Mouse (Mus musculus): Measurements from ENCODE around the gene Scamp5. TPM values are rescaled to one million over a fixed set of nuclear protein-coding genes. Genes with fewer than 3 reads are reported as not detected.
"Not testable (repeated sequence)": the region's sequence is repeated elsewhere in the genome, so short reads cannot be mapped to it uniquely, and the experiment has no call there.

Gene Scamp5
- polyA plus RNA-seq, 1 experiment from 2014 or later = 8.4 TPM

- Histone ChIP-seq H3K4me2 (ENCODE audit: low read depth, low read length) (0 out of 2 replicates have a peak overlapping the region, but pooled peaks have one; percentile 4), H3K9me3 (ENCODE audit: low read length) (no peaks in the 10 kb centered on the region), H3K27ac (ENCODE audit: low read depth) (peak overlapping the region; percentile 44), H3K27me3 (ENCODE audit: insufficient read depth, low read length) (no peaks in the 10 kb centered on the region), H3K9ac (replicated peaks) (peak overlapping the region; percentile 8; the same call in 1 of the 2 replicates), H3K4me1 (ENCODE audit: insufficient read depth) (peaks cover 25% of the 10 kb centered on the region), H3K36me3 (replicated peaks; ENCODE audit: insufficient read depth, low read length) (no peaks in the 10 kb centered on the region), H3K4me3 (ENCODE audit: low read depth, low read length) (no peak overlapping the region)
- peak; percentile 4; the same call in 1 of the 2 replicates for TF ChIP-seq EP300 (IDR thresholded peaks at IDR 0.05; ENCODE audit: low read depth)
- TF ChIP-seq CTCF (IDR thresholded peaks at IDR 0.05; ENCODE audit: low read depth) = peak; percentile 87
- peak; percentile 71 for ATAC-seq
- 18% methylated on average over 11 of the region's 11 CpGs for WGBS (ENCODE audit: insufficient replicate concordance)
- peak; percentile 80 for DNase-seq
These were observed 34.5 kb downstream of the Scamp5 start for GRCm38 (mm10) chr9:57433097-57434032.

- H3K27ac ChIP-seq (ENCODE audit: low read depth) = no peak overlapping the region
- WGBS (ENCODE audit: insufficient replicate concordance) = 89% methylated on average over 3 of the region's 3 CpGs
These were observed 35.4 kb downstream of the Scamp5 start for GRCm38 (mm10) chr9:57432480-57432879.

GRCm38 (mm10) chr9:57431202-57431601, 36.7 kb downstream of the Scamp5 start:
- TF ChIP-seq EP300 (IDR thresholded peaks at IDR 0.05; ENCODE audit: low read depth) = no peak
- no peak for TF ChIP-seq CTCF (IDR thresholded peaks at IDR 0.05; ENCODE audit: low read depth)
- 58% methylated on average over 9 of the region's 9 CpGs for WGBS (ENCODE audit: insufficient replicate concordance)
- Histone ChIP-seq H3K27ac (ENCODE audit: low read depth) (no peak overlapping the region), H3K4me1 (ENCODE audit: insufficient read depth) (peaks cover 25% of the 10 kb centered on the region), H3K4me2 (ENCODE audit: low read depth, low read length) (no peak overlapping the region), H3K36me3 (replicated peaks; ENCODE audit: insufficient read depth, low read length) (no peaks in the 10 kb centered on the region), H3K9me3 (ENCODE audit: low read length) (no peaks in the 10 kb centered on the region), H3K4me3 (ENCODE audit: low read depth, low read length) (no peak overlapping the region), H3K9ac (replicated peaks) (no peak overlapping the region), H3K27me3 (ENCODE audit: insufficient read depth, low read length) (no peaks in the 10 kb centered on the region)
- ATAC-seq (no peak), DNase-seq (no peak)

More at GRCm38 (mm10) chr9:57432480-57432879, 35.4 kb downstream of the Scamp5 start:
- peaks cover 25% of the 10 kb centered on the region for H3K4me1 ChIP-seq (ENCODE audit: insufficient read depth)
- no peaks in the 10 kb centered on the region for H3K36me3 ChIP-seq (replicated peaks; ENCODE audit: insufficient read depth, low read length)
- DNase-seq (no peak), ATAC-seq (no peak)
- no peak overlapping the region for H3K4me3 ChIP-seq (ENCODE audit: low read depth, low read length)
- TF ChIP-seq CTCF (IDR thresholded peaks at IDR 0.05; ENCODE audit: low read depth) (no peak), EP300 (IDR thresholded peaks at IDR 0.05; ENCODE audit: low read depth) (no peak)
- H3K27me3 ChIP-seq (ENCODE audit: insufficient read depth, low read length) = no peaks in the 10 kb centered on the region
- no peak overlapping the region for H3K9ac ChIP-seq (replicated peaks)
- no peak overlapping the region for H3K4me2 ChIP-seq (ENCODE audit: low read depth, low read length)
- no peaks in the 10 kb centered on the region for H3K9me3 ChIP-seq (ENCODE audit: low read length)

- TF ChIP-seq EP300 (IDR thresholded peaks at IDR 0.05; ENCODE audit: low read depth) (no peak), CTCF (IDR thresholded peaks at IDR 0.05; ENCODE audit: low read depth) (no peak)
- H3K27ac ChIP-seq (ENCODE audit: low read depth) = no peak overlapping the region
- no peak overlapping the region for H3K4me2 ChIP-seq (ENCODE audit: low read depth, low read length)
- DNase-seq = no peak
- no peaks in the 10 kb centered on the region for H3K36me3 ChIP-seq (replicated peaks; ENCODE audit: insufficient read depth, low read length)
- no peaks in the 10 kb centered on the region for H3K9me3 ChIP-seq (ENCODE audit: low read length)
- 39% methylated on average over 4 of the region's 4 CpGs for WGBS (ENCODE audit: insufficient replicate concordance)
- peaks cover 19% of the 10 kb centered on the region for H3K4me1 ChIP-seq (ENCODE audit: insufficient read depth)
- no peak overlapping the region for H3K4me3 ChIP-seq (ENCODE audit: low read depth, low read length)
- H3K9ac ChIP-seq (replicated peaks) = no peak overlapping the region
- no peak for ATAC-seq
- no peaks in the 10 kb centered on the region for H3K27me3 ChIP-seq (ENCODE audit: insufficient read depth, low read length)
These were observed 39.5 kb downstream of the Scamp5 start for GRCm38 (mm10) chr9:57428391-57428790.

GRCm38 (mm10) chr9:57427937-57428336, 39.9 kb downstream of the Scamp5 start:
- DNase-seq (no peak), ATAC-seq (no peak)
- no peak for TF ChIP-seq EP300 (IDR thresholded peaks at IDR 0.05; ENCODE audit: low read depth)
- TF ChIP-seq CTCF (IDR thresholded peaks at IDR 0.05; ENCODE audit: low read depth) = no peak

GRCm38 (mm10) chr9:57427123-57427522, 40.7 kb downstream of the Scamp5 start:
- not testable (repeated sequence) for H3K36me3 ChIP-seq (replicated peaks; ENCODE audit: insufficient read depth, low read length)

More at GRCm38 (mm10) chr9:57427937-57428336, 39.9 kb downstream of the Scamp5 start:
- WGBS (ENCODE audit: insufficient replicate concordance) = 69% methylated on average over 4 of the region's 4 CpGs
- H3K27me3 ChIP-seq (ENCODE audit: insufficient read depth, low read length) = no peaks in the 10 kb centered on the region
- no peaks in the 10 kb centered on the region for H3K9me3 ChIP-seq (ENCODE audit: low read length)
- no peaks in the 10 kb centered on the region for H3K36me3 ChIP-seq (replicated peaks; ENCODE audit: insufficient read depth, low read length)
- no peak overlapping the region for H3K27ac ChIP-seq (ENCODE audit: low read depth)
- no peak overlapping the region for H3K4me3 ChIP-seq (ENCODE audit: low read depth, low read length)
- H3K4me2 ChIP-seq (ENCODE audit: low read depth, low read length) = no peak overlapping the region
- peaks cover 15% of the 10 kb centered on the region for H3K4me1 ChIP-seq (ENCODE audit: insufficient read depth)
- H3K9ac ChIP-seq (replicated peaks) = no peak overlapping the region

More at GRCm38 (mm10) chr9:57427123-57427522, 40.7 kb downstream of the Scamp5 start:
- 88% methylated on average over 4 of the region's 4 CpGs for WGBS (ENCODE audit: insufficient replicate concordance)
- peaks cover 13% of the 10 kb centered on the region for H3K4me1 ChIP-seq (ENCODE audit: insufficient read depth)
- not testable (repeated sequence) for H3K27ac ChIP-seq (ENCODE audit: low read depth); H3K27me3 ChIP-seq (ENCODE audit: insufficient read depth, low read length); DNase-seq; H3K4me3 ChIP-seq (ENCODE audit: low read depth, low read length); H3K9me3 ChIP-seq (ENCODE audit: low read length); H3K9ac ChIP-seq (replicated peaks); ATAC-seq; H3K4me2 ChIP-seq (ENCODE audit: low read depth, low read length)
